Mouse (Mus musculus) bone marrow macrophage, adult 2 months (primary cell): ENCODE results near the gene Methig1.
"Not testable (repeated sequence)": the region's sequence is repeated elsewhere in the genome, so short reads cannot be mapped to it uniquely, and the experiment has no call there.

Experiments
- CTCF ChIP-seq: IDR thresholded peaks from 2 replicates; pipeline ENCODE4 v1.5.1; 2012; ENCODE audit warnings: low read depth, mild to moderate bottlenecking, low read length, moderate library complexity
- POLR2A ChIP-seq: IDR thresholded peaks from 2 replicates; pipeline ENCODE4 v1.6.1; 2012; ENCODE audit warnings: mild to moderate bottlenecking, low read depth, low read length, borderline replicate concordance

GRCm38 (mm10) chr15:100332077-100332961 is 20.6 kb upstream of the Methig1 start:
- not testable (repeated sequence) for TF ChIP-seq CTCF, POLR2A
